Comparison of ENCODE assay signal across 8 mouse cellular contexts in genomic region chr2:38286733-38287551, GRCm38 (mm10). TPM values are rescaled to one million over a fixed set of nuclear protein-coding genes. Genes with fewer than 3 reads are reported as not detected.
DNase-seq lines count a peak whose midpoint lies in the region; ATAC-seq lines count a peak whose summit lies in the region.

TSS of gene Dennd1a (minus strand) at chr2:38287390.

- H3K27me3 ChIP-seq in heart, embryonic 14.5 days (ENCODE audit: control insufficient read depth, insufficient read depth, low read length), result no peaks in the 10 kb centered on the region
- no peaks in the 10 kb centered on the region for H3K27me3 ChIP-seq in liver, embryonic 13.5 days
- H3K27me3 ChIP-seq in stomach, embryonic 16.5 days (ENCODE audit: control insufficient read depth, insufficient read depth, low read length), result no peaks in the 10 kb centered on the region

- H3K9ac ChIP-seq in heart, embryonic 14.5 days (ENCODE audit: low read length), result peak within 1 kb of the TSS; percentile 94
- H3K9ac ChIP-seq in liver, embryonic 13.5 days, result peak within 1 kb of the TSS; percentile 93
- peak within 1 kb of the TSS; percentile 95 for H3K9ac ChIP-seq in stomach, embryonic 16.5 days (ENCODE audit: low read length)

- no peaks in the 10 kb centered on the region for H3K4me1 ChIP-seq in brown adipose tissue, adult 24 weeks (ENCODE audit: control insufficient read depth, insufficient read depth, insufficient read length, low read length)
- peaks cover 7 to 17% of the 10 kb centered on the region in 2 experiments for H3K4me1 ChIP-seq in heart, embryonic 14.5 days (ENCODE audit: control insufficient read depth in 2 of 2, insufficient read depth in 2 of 2, low read length in 2 of 2)
- peaks cover 49% of the 10 kb centered on the region for H3K4me1 ChIP-seq in liver, embryonic 13.5 days (replicated peaks)
- peaks cover 6% of the 10 kb centered on the region for H3K4me1 ChIP-seq in stomach, embryonic 16.5 days (ENCODE audit: control insufficient read depth, insufficient read depth, low read length)

- H3K36me3 ChIP-seq in heart, embryonic 14.5 days (ENCODE audit: control insufficient read depth, insufficient read depth, low read length), result no peaks in the 10 kb centered on the region
- no peaks in the 10 kb centered on the region for H3K36me3 ChIP-seq in liver, embryonic 13.5 days
- H3K36me3 ChIP-seq in stomach, embryonic 16.5 days (ENCODE audit: control insufficient read depth, insufficient read depth, low read length), result no peaks in the 10 kb centered on the region

- peak within 1 kb of the TSS; percentile 11; the same call in 1 of the 2 replicates for H3K27ac ChIP-seq in brown adipose tissue, adult 24 weeks (replicated peaks; ENCODE audit: low read depth, low read length)
- H3K27ac ChIP-seq in heart, embryonic 14.5 days (replicated peaks in 1 of 2; ENCODE audit: control insufficient read depth in 1 of 2, insufficient read depth in 1 of 2, low read depth in 2 of 2, low read length in 2 of 2), result peak within 1 kb of the TSS; percentile 79 to 86
- H3K27ac ChIP-seq in liver, embryonic 13.5 days, result peak within 1 kb of the TSS; percentile 94
- H3K27ac ChIP-seq in stomach, embryonic 16.5 days (ENCODE audit: low read length), result peak within 1 kb of the TSS; percentile 90

- under 1% methylated on average over 72 of the region's 81 CpGs for WGBS in heart, embryonic 14.5 days
- WGBS in liver, embryonic 13.5 days (ENCODE audit: insufficient replicate concordance), result 0% methylated on average over 73 of the region's 81 CpGs
- under 1% methylated on average over 75 of the region's 81 CpGs for WGBS in stomach, embryonic 16.5 days

- no peaks in the 10 kb centered on the region for H3K9me3 ChIP-seq in heart, embryonic 14.5 days (ENCODE audit: control insufficient read depth, low read length)
- H3K9me3 ChIP-seq in liver, embryonic 13.5 days (replicated peaks), result no peaks in the 10 kb centered on the region
- H3K9me3 ChIP-seq in stomach, embryonic 16.5 days (replicated peaks; ENCODE audit: control insufficient read depth, low read length), result no peaks in the 10 kb centered on the region

- peak within 1 kb of the TSS; percentile 87 for H3K4me2 ChIP-seq in heart, embryonic 14.5 days (ENCODE audit: low read length)
- H3K4me2 ChIP-seq in liver, embryonic 13.5 days, result peak within 1 kb of the TSS; percentile 87
- peak within 1 kb of the TSS; percentile 78 for H3K4me2 ChIP-seq in stomach, embryonic 16.5 days (ENCODE audit: low read depth, low read length)

- peak; percentile 90 for DNase-seq in CD4-positive, CD25-positive, alpha-beta regulatory T cell, adult 2 months (ENCODE audit: low read depth, low spot score)
- peak; percentile 46 for DNase-seq in fibroblast of lung, adult 2 months (ENCODE audit: low read depth)
- DNase-seq in kidney, postnatal 14 days, result peak; percentile 95
- peak; percentile 76 for DNase-seq in liver, embryonic 13.5 days
- DNase-seq in neural tube, embryonic 10.5 days (ENCODE audit: extremely low spot score, low spot score), result peak; percentile 91

- ATAC-seq in heart, embryonic 14.5 days (ENCODE audit: insufficient number of reproducible peaks, insufficient read depth, low FRiP score, low read depth), result peak; percentile 96
- ATAC-seq in liver, embryonic 13.5 days (ENCODE audit: low read depth), result peak; percentile 91
- peak; percentile 96 for ATAC-seq in stomach, embryonic 16.5 days (ENCODE audit: insufficient read depth, low FRiP score)

- H3K4me3 ChIP-seq in brown adipose tissue, adult 24 weeks (ENCODE audit: insufficient read depth, low read depth, low read length), result peak within 1 kb of the TSS; percentile 88
- H3K4me3 ChIP-seq in heart, embryonic 14.5 days (ENCODE audit: control insufficient read depth in 1 of 2, insufficient read depth in 1 of 2, low read depth in 1 of 2, low read length in 2 of 2), result peak within 1 kb of the TSS; percentile 88 to 95
- peak within 1 kb of the TSS; percentile 90 for H3K4me3 ChIP-seq in liver, embryonic 13.5 days (replicated peaks)
- H3K4me3 ChIP-seq in stomach, embryonic 16.5 days (replicated peaks; ENCODE audit: low read length), result peak within 1 kb of the TSS; percentile 97

RNA-seq across cellular contexts. Expression of gene Dennd1a, which starts in this region (rescaled TPM):
- 14.3 and 14.6 TPM in 2 replicates for polyA plus RNA-seq in brown adipose tissue, adult 24 weeks (2012; ENCODE audit: insufficient read depth, insufficient read length, missing spikeins)
- 9.2 and 12.1 TPM in 2 replicates for polyA plus RNA-seq in heart, embryonic 14.5 days (2014; fragmentation: Nextera tagmentation; extraction: Ambion mirVana)
- 7.6 and 8.8 TPM in 2 replicates for polyA plus RNA-seq in liver, embryonic 13.5 days (2015; fragmentation: Nextera tagmentation; extraction: Ambion mirVana)
- 7.9 and 10.2 TPM in 2 replicates for polyA plus RNA-seq in stomach, embryonic 16.5 days (2015; fragmentation: Nextera tagmentation; extraction: Ambion mirVana)

Comparison
In these comparisons a context has a peak if more than half of its experiments do, and no peak if none do; other contexts are left out.
1. Peak in every context shown above with its lines: DNase-seq, ATAC-seq, H3K4me3 ChIP-seq and H3K27ac ChIP-seq.
2. H3K27ac ChIP-seq: peak in every context shown above with its lines; median percentile 94 in liver, embryonic 13.5 days; 90 in stomach, embryonic 16.5 days; 82 in heart, embryonic 14.5 days; 11 in brown adipose tissue, adult 24 weeks.